Mouse (Mus musculus): Measurements from ENCODE around the gene Fbn1.

GRCm38 (mm10) chr2:125305671-125306070 lies 202.1 kb downstream of the Fbn1 start:
- TF ChIP-seq CTCF (IDR thresholded peaks at IDR 0.05) (no peak), EP300 (IDR thresholded peaks at IDR 0.05; ENCODE audit: insufficient read depth, low read depth, low read length) (no peak), POLR2A (IDR thresholded peaks at IDR 0.05; ENCODE audit: insufficient read depth, low read depth, low read length) (no peak)

Measured in heart, adult 2 months (tissue).